ENCODE assay signal across 8 mouse cellular contexts in the genomic region with DNA sequence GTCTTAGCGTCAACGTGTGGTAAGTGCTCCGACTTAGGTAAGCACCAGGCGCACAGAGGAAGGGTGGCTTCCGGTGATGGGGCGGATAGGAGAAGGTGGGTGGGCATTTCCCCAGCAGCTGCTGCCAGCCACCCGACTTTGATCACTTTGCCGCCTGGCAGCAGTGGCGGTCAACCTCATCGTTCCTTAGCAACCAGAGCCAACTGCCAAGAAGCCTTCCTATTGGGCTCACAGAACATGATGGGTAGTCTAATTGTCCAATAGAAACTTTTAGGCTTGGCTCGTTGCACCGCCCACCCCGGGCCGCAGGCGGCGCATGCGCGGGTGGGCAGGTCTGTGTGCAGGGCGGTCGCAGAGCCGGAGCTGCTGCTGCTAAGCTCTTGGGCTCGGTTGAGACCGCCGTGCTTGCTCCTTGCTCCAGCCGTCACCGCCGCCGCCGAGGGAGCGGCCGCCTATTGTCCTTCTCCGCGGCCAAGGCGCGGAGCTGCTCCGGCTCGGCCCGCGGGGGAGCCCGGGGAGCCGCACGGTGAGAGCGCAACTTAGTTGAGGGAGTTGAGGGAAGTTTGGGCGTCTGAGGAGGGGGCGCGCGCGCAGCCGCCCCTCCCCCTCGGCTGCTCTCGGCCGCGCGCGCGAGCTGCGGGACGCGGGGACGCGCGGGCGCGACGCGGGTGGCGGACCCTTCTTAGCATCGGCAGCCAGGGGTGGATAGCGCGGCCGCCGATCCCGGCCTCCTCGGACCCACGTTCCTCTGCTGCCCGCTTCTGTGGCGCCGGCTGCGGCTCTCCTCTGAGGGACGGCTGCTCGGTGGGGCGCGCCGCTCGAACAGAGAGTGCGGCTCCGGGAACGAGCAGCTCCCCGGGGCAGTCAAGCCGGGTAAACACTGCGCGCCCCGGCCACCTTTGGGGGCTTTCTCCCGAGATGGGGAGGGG. TPM values are rescaled to one million over a fixed set of nuclear protein-coding genes. Genes with fewer than 3 reads are reported as not detected.
A peak's percentile ranks its signal among the peaks of the same experiment; 100 is the strongest.
DNase-seq lines count a peak whose midpoint lies in the region; ATAC-seq and TF ChIP-seq lines count a peak whose summit lies in the region.

A gene (plus strand): TSS at position 312 of the 929 bp plus-strand sequence.

- ATAC-seq in forebrain, embryonic 15.5 days (replicated peaks) = peak; percentile 100
- ATAC-seq in neutrophil, adult 5-6 weeks (ENCODE audit: extremely low read depth, insufficient number of reproducible peaks, low FRiP score, poor library complexity, severe bottlenecking) = peak; percentile 96

- TF ChIP-seq POLR2A in lung, adult 2 months (IDR thresholded peaks at IDR 0.05; ENCODE audit: borderline replicate concordance, extremely low read depth, low read depth, low read length) = peak; percentile 80

- H3K9ac ChIP-seq in ES-E14 (ENCODE audit: insufficient read depth, low read depth, low read length, poor library complexity, severe bottlenecking) = peak within 1 kb of the TSS; percentile 96
- peak within 1 kb of the TSS; percentile 71 for H3K9ac ChIP-seq in forebrain, embryonic 15.5 days (replicated peaks)

- WGBS in forebrain, embryonic 15.5 days = under 1% methylated on average over 90 of the region's 94 CpGs
- under 1% methylated on average over 89 of the region's 94 CpGs for WGBS in lung, adult 2 months

- H3K27ac ChIP-seq in ES-E14 (ENCODE audit: insufficient read depth, low read depth, low read length, poor library complexity, severe bottlenecking) = peak within 1 kb of the TSS; percentile 73
- H3K27ac ChIP-seq in forebrain, embryonic 15.5 days (replicated peaks) = peak within 1 kb of the TSS; percentile 91

- no peaks in the 10 kb centered on the region for H3K4me1 ChIP-seq in ES-E14 (ENCODE audit: control insufficient read depth in 2 of 2, insufficient read depth in 2 of 2, low read length in 2 of 2, poor library complexity in 1 of 2)
- H3K4me1 ChIP-seq in forebrain, embryonic 15.5 days = 0 out of 2 replicates have a peak, but pooled peaks cover 11% of the 10 kb centered on the region
- H3K4me1 ChIP-seq in lung, adult 2 months (ENCODE audit: control insufficient read depth, insufficient read depth, low read length) = peaks cover 10% of the 10 kb centered on the region

- TF ChIP-seq CTCF in lung, adult 2 months (IDR thresholded peaks at IDR 0.05; ENCODE audit: insufficient read depth, low read length) = no peak

- in situ Hi-C loops in ES-E14 (cut with MboI; ENCODE audit: low sequenced_read_pairs in 2 of 2, unreplicated experiment in 2 of 2) = no loop called here

- no peaks in the 10 kb centered on the region for H3K9me3 ChIP-seq in ES-E14 (ENCODE audit: control insufficient read depth, insufficient read depth, low read depth, low read length)
- H3K9me3 ChIP-seq in forebrain, embryonic 15.5 days = no peaks in the 10 kb centered on the region

- no peaks in the 10 kb centered on the region for H3K36me3 ChIP-seq in ES-E14 (ENCODE audit: control insufficient read depth, insufficient read depth, low read length, poor library complexity, severe bottlenecking)
- no peaks in the 10 kb centered on the region for H3K36me3 ChIP-seq in forebrain, embryonic 15.5 days

- H3K27me3 ChIP-seq in forebrain, embryonic 15.5 days = no peaks in the 10 kb centered on the region

- peak; percentile 86 for DNase-seq in ES-E14 (ENCODE audit: low read depth, low spot score)
- peak; percentile 97 for DNase-seq in cerebellum, adult 11-12 months
- DNase-seq in heart, postnatal 25 days (ENCODE audit: low spot score) = peak; percentile 98
- peak; percentile 97 to 98 for DNase-seq in layer of hippocampus, adult 18-20 months (ENCODE audit: low spot score in 2 of 2)
- DNase-seq in lung, adult 2 months = peak; percentile 96
- peak; percentile 97 to 98 for DNase-seq in thymus, adult 18-20 months

- peak within 1 kb of the TSS; percentile 83 to 97 for H3K4me3 ChIP-seq in ES-E14 (ENCODE audit: insufficient read depth in 1 of 2, low read depth in 1 of 2, low read length in 2 of 2, poor library complexity in 1 of 2, severe bottlenecking in 1 of 2)
- H3K4me3 ChIP-seq in forebrain, embryonic 15.5 days = peak within 1 kb of the TSS; percentile 71
- H3K4me3 ChIP-seq in lung, adult 2 months (replicated peaks; ENCODE audit: extremely low read depth, low read depth, low read length) = peak within 1 kb of the TSS; percentile 91

- intact Hi-C loops in heart, postnatal 25 days (cut with DNase I) = loop anchor here (5.0 kb wide), 2 partner anchors 67 to 83 kb away; no protein-coding TSS in a partner anchor

- H3K4me2 ChIP-seq in forebrain, embryonic 15.5 days (replicated peaks) = peak within 1 kb of the TSS; percentile 71

TF ChIP-seq in ES-E14, 5 proteins besides CTCF, POLR2A, EP300 and RAD21:
- TF ChIP-seq HCFC1 (IDR thresholded peaks at IDR 0.05; ENCODE audit: borderline replicate concordance, insufficient read depth, low read length) (peak; percentile 55; the same call in 1 of the 2 replicates), CHD2 (IDR thresholded peaks at IDR 0.05; ENCODE audit: low read depth, low read length) (peak; percentile 81), ZC3H11A (IDR thresholded peaks at IDR 0.05; ENCODE audit: borderline replicate concordance, low read depth, low read length) (no peak), ZNF384 (IDR thresholded peaks at IDR 0.05; ENCODE audit: low read depth, low read length) (no peak), MAFK (IDR thresholded peaks at IDR 0.05; ENCODE audit: insufficient read depth, low read depth, low read length) (no peak)
TF ChIP-seq in ES-E14: peak in this region for 2.

RNA-seq across cellular contexts. Expression of the gene that starts here (rescaled TPM):
- total RNA-seq in ES-E14 (2012; rRNA removed) = 24.6 and 26.7 TPM in 2 replicates
- 13.3 and 13.6 TPM in 2 replicates for polyA plus RNA-seq in forebrain, embryonic 15.5 days (2015; fragmentation: Nextera tagmentation; extraction: Ambion mirVana)
- total RNA-seq in heart, postnatal 25 days (2021) = 10 to 100 TPM; 61.0 to 79.5 TPM
- 10 to 100 TPM; 53.7 to 59.6 TPM for total RNA-seq in layer of hippocampus, adult 18-20 months (2021)
- polyA plus RNA-seq in lung, adult 2 months (2012; rRNA removed) = 29.9 and 41.7 TPM in 2 replicates
- total RNA-seq in neutrophil, adult 5-6 weeks (2017) = 895 and 935 TPM in 2 replicates

Comparison
In these comparisons a context has a peak if more than half of its experiments do, and no peak if none do; other contexts are left out.
1. Peak in every context shown above with its lines: DNase-seq, ATAC-seq, H3K4me3 ChIP-seq and H3K27ac ChIP-seq.
2. RNA of the gene that starts here (total RNA-seq): 895 to 935 TPM in neutrophil, adult 5-6 weeks; 61.0 to 79.5 TPM in heart, postnatal 25 days, 53.7 to 59.6 TPM in layer of hippocampus, adult 18-20 months and 24.6 to 26.7 TPM in ES-E14; every median in the first group is over 10 times any median in the second.